Mouse (Mus musculus) MEL (cell line): ENCODE data around the gene Opa3.

Experiments used
- E2F4 ChIP-seq: IDR thresholded peaks from 2 replicates; pipeline ENCODE4 v1.6.1; 2011; ENCODE audit warnings: low read depth, low read length, improper control_type of control experiment, borderline replicate concordance
- ETS1 ChIP-seq: IDR thresholded peaks from 2 replicates; pipeline ENCODE4 v1.6.1; 2012; ENCODE audit warnings: low read depth, mild to moderate bottlenecking, inconsistent platforms, low read length, improper control_type of control experiment, moderate library complexity
- HCFC1 ChIP-seq: IDR thresholded peaks from 2 replicates; pipeline ENCODE4 v1.6.1; 2012; ENCODE audit warnings: low read depth, mild to moderate bottlenecking, inconsistent platforms, low read length, improper control_type of control experiment, moderate library complexity
- TCF12 ChIP-seq: IDR thresholded peaks from 2 replicates; pipeline ENCODE4 v1.6.1; 2014; ENCODE audit warnings: low read depth, mild to moderate bottlenecking, inconsistent platforms, low read length, improper control_type of control experiment, moderate library complexity

DNA sequence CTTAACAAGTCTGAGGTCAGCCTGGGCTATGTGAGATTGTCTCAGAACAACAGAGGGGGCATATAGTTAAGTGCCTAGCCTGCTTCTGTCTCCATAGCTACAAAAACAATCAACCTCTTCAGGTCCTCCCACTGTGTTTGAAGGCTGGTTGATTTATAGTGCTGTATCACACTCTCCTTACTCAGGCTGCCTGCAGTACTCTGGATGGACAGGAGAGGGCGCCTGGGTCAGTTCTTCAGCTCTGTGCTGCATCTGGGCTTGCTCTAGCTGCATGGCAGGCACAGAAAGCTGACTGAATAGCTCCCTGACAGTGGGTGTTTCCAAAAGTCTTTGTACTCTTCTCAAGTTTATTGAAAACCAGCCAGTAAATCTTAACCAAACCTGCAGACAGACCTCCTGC, 11.3 kb downstream of the Opa3 start:
- TF ChIP-seq ETS1 (no peak), E2F4 (no peak), HCFC1 (no peak), TCF12 (no peak)
